Mouse (Mus musculus) adipocyte (in vitro differentiated cells): Measurements from ENCODE around the gene Lpin2.

Experiments used
- DNase-seq: peaks from one replicate; pipeline ENCODE4 v3.0.0-alpha.2; 2016; ENCODE audit warnings: low spot score

Lpin2 gene

DNA sequence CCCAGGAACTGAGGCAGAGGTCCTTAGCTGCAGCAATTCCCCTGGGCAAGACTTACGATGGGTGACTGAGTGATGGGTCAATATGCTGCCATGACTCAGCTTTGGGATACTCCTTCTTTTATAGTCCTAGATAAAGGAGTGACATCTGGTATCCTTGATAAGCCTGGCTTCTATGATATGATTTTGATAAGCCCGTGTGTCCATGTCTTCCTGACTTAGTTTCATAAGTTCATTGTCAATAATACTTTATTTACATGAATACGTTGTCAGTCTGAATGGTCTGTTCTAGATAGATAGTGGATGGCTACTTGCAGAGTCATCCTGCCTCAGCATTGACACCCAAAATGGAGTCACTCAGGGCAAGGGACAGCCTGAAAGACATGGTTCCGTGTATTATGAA lies 11.2 kb upstream of the Lpin2 start:
- no peak for DNase-seq

GRCm38 (mm10) chr17:71177336-71177735 lies 5.0 kb upstream of the Lpin2 start:
- DNase-seq = no peak

DNA sequence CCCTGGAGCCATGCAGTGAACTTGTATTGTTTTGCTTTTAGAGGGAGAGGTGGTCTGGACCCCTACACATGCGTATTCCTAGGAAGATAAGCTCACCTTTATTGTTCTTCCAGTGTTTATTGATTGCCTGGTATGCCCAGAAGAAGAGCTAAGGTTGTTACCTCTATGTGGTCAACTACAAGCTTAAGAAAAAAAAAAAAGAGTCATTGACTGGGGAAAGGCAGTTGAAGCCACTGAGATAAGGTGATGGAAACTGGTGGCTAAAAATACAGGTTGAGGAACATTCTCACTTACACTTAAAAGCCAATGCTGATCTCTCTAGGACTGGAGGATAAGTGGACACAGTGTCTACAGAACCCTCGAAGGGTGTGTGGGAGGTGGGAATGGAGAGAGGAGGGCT lies 4.4 kb upstream of the Lpin2 start:
- DNase-seq = no peak

DNA sequence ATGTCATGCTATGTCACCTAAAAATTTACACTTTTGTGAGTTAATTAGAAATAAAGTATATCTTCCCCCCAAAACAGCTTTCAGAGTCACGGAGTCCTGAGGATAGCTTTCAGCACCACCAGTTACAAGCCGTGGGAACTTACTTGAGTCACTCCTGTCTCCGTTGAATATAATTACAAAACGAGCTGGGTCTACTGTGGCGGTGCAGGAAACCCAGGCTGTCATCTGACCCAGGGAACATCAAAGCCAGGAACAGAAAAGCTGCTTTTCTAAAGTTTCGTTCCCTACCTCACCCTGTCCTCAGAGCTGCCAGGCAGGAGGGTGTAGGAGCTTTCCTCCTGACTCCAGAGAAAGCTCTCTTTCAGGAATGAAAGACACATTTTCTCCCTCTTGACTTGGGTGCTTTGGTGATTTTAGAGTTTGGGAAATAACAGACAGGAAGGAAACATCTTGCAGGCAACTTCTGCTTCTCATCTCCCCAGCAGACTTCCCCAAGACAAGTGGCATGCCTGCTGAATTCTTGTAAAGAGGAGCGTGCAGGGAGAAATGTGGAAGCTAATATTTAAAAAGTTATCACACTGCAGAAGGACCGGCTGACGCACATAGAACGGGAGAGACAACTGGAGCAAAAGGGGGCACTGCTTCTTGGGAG lies 3.7 kb upstream of the Lpin2 start:
- no peak for DNase-seq

- no peak for DNase-seq
Measured at GRCm38 (mm10) chr17:71179551-71180309, 2.6 kb upstream of the Lpin2 start.

GRCm38 (mm10) chr17:71180601-71181000 lies 1.8 kb upstream of the Lpin2 start:
- DNase-seq = no peak

DNA sequence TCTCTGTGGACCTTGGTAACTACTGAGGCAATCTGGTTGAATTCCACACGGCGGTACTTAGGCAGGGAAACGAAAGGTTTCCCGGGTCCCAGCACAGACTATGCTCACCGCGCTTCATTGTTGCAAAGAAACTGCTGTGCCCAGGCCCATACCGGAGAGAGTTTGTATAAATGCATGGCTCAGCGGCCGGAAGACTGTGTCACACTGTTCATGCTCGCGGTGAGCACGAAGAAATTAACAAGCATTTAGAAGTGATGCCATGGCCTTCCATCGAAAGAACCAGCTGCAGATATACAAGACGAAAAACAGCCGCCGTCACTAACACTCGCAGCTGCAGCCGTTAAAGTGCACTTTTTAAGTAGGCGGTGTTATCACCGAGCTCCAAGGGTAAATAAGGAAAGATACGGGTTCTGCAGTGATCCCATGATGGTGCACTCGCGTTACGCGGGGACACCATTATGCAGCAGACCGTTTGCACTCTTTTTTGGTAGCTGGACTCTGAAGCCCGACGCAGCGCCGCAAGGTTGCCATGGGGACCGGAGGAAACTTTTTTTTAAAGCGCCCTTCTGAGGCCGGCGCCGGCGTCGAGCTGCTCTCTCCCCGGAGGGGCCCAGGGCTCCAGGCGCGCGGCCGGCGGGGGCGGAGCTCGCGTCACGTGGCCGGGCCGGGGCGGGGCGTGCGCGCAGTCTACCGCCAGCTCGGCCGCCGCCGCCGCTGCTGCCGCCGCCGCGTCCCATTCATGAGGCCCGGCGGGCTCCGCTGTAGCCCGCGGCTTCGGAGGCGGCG lies 704 bp downstream of the Lpin2 start:
- peak; percentile 80 for DNase-seq

DNA sequence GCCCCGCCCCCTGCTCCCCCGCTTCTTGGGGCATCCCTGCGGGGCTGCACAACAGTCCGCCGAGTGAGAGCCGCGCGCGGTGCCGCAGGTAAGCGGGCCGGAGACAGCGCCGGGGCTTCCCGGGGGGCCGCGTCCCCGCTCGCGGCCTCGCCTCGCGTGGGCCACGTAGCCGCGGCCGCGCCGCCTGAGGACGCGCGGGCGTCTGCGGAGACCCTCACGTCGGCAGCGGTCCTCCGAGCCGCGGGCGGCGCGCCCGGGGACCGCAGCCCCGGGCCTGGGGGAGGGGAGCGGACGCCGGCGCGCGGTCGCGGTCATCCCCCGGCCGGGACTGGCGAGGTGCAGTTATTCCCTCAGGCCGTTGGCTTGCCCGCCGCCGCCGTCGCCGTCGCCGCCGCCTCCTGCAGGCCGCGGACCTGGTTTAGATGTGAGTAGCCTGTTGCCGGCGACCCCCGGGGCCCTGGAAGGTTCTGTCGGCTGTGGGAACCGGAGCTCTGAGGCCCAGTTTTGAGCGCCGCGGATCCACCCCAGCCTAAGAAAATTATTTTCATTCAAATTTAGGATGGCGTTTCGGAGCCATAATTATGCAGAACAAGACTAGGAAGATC lies 1.4 kb downstream of the Lpin2 start:
- DNase-seq = peak; percentile 20

GRCm38 (mm10) chr17:71184356-71185111 lies 2.2 kb downstream of the Lpin2 start:
- peak; percentile 54 for DNase-seq

- DNase-seq = no peak
Measured at GRCm38 (mm10) chr17:71185368-71185767, 3.0 kb downstream of the Lpin2 start.

GRCm38 (mm10) chr17:71190589-71190988 lies 8.2 kb downstream of the Lpin2 start:
- DNase-seq = peak; percentile 16

DNA sequence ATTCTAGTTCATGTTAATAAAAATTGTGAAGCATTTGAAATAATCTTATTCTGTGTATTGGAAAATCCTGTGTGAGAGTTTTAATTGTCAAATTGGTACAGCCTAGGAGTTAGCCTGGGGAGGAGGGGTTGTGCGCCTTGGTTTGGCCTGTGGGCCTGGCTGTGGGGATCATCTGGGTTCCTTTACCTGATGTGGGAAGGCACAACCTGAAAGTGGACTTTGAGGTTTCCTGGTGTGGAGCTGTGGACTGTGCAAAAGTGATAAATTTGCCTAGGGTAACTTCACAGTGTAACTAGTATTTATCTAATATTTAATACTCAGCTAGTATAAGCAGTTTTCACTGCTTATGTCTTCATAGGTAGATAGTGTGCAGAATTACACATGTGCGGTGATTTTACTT lies 8.7 kb downstream of the Lpin2 start:
- DNase-seq = no peak

DNA sequence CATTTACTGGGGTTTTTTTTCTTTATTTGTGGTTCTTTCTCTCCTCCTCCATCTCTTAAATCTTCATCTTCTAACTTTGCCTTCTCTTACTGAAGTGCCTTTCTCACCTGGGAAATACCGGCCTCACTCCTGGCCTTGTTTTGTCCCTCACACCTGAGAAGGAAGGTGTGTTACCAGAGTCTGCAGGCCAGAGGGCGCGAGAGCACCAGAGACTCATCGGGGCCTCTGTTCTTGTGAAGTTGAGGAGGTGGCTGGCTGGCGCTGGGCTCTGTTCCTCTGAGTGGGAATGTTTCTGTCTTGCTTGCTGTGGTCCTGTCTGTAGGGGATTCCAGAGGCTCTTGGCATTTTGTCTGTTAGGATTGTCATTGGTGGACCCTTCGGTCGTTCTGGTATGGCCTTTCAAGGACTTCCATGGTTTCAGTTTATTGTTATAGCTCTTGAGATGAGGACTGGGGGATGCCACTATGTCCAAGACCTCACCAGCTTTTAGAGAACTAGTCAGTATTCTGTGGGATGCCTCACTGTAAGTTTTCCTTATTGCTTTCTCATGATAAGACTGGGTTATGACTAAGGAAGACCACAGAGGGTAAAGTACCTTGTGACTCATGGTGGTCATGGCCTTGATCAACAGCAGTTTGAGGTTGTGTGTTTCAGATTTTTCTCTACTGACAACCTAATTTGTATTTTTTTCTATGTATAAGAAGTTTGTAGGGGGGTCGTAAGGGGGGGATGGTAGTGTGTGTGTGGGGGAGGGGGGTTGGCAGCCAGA lies 9.5 kb downstream of the Lpin2 start:
- DNase-seq = no peak

DNA sequence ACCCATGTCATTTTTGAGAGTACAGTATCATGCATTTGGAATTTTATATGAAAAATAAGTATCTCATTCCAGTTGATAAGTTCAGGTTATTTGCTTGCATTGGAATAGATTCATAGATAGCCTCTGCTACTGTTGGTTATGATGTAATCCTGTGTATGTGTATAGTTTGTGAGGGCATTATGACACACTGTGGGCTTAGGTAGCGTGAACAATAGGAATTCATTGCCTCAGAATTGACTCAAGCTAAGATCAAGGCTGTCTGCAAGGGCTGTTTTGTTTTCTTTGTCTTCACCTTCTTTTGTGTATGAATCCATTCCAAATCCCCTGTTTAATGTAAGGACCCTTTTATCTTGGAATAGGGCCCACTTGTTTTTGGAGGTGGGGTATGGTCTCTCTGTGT lies 10.7 kb downstream of the Lpin2 start:
- DNase-seq = no peak

DNA sequence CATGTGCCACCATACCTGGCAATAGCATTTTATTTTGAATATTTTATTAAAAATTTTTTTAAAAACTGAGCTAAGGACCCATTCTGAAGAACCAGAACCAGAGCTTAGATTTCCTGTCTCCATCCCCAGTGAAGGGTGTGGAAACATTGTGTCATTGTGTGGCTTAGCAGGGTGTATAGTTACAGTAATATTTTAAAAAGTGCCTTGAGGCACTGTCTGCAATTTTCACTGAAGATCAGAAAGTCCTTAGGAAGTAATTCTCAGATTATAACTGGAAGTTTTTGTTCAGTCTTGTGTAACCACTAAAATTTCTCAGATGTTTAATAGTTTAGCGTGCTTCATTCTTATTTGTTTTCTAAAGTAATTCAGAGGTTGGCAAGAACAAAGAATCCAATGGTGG lies 11.1 kb downstream of the Lpin2 start:
- DNase-seq = no peak

GRCm38 (mm10) chr17:71194906-71195632 lies 12.7 kb downstream of the Lpin2 start:
- peak; percentile 16 for DNase-seq

DNA sequence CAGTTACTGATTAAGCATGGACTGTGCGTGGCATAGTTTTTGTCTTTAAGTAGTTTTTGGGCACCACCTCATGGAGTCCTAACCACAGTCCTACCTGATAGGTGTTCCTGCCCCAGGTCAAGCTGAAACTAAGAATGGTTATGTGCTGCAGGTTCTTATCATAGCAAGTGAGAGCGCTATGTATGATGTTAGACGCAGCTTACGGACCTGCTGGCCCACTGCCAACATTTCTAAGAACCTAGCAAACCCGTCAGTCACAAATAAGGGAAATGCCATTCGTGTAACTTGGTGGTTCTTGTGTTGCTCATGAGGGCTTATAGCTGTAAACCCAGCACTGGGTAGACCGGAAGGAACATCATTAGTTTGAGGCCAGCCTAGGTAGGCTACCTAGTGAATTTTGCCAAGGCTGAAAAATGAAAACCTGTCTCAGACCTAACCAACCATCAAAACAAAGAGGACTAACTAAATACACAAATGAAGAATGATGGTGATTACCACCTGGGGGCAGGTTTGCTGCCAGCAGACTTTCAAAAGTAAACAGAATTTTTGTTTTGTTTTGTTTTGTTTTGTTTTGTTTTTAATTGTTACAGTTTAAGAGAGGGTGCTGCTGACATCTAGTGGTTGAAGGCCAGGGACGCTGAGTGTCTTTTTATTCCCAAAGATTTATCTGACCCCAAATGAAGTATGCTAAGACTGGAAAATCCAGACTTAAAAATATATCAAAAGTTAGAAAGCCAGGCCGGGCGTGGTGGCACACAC lies 13.5 kb downstream of the Lpin2 start:
- peak; percentile 75 for DNase-seq

- no peak for DNase-seq
Measured at GRCm38 (mm10) chr17:71196415-71196814, 14.1 kb downstream of the Lpin2 start.

- peak; percentile 39 for DNase-seq
Measured at GRCm38 (mm10) chr17:71199346-71199745, 17.0 kb downstream of the Lpin2 start.

DNA sequence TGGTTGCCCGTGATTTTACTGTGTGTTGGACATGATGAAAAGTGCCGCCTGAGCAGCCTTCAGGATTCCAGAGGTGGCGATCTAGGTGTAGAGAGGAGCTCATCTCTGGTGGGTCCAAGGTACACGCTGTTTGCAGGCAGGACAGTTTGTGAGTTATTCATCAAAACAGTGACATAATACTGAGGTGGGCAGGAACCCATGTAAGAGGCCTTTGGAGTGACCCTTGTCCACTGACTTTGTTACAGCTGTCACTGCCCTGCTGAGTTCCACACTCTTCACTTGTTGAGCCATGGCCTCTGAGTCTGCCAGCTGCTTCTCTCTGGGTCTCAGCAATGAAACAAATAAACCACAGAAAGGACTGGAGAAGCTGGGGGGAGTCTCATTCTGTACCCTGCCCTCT lies 19.8 kb downstream of the Lpin2 start:
- no peak for DNase-seq
